Mouse (Mus musculus) cerebellum, adult 18-20 months (tissue): Measurements from ENCODE around the gene Galnt7.
"Not testable (repeated sequence)": the region's sequence is repeated elsewhere in the genome, so short reads cannot be mapped to it uniquely, and the experiment has no call there.

Experiments used
- DNase-seq, 2 experiments: peaks; one replicate each; pipeline ENCODE4 v3.0.0; 2021

Gene Galnt7

DNA sequence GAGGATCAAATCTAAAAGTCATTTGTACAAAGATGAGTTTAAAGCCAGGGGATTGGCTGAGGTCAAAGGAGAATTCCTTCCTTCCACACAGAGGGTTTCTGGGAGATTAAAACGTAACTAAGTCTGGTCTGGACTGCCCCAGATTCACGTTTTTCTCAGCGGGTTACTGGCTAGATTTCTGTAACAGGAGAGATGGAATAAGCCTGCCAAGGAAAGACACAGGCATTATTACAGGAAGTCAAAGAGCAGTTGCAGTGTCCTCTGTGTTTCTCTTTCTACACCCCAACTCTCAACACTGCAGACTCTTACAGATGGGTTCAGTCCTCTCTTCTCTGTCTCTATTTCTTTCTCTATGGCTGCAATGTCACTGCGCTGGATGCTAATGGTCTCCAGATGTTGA is 118.3 kb downstream of the Galnt7 start:
- peak in 1 of 2 experiments; percentile 9 for DNase-seq

DNA sequence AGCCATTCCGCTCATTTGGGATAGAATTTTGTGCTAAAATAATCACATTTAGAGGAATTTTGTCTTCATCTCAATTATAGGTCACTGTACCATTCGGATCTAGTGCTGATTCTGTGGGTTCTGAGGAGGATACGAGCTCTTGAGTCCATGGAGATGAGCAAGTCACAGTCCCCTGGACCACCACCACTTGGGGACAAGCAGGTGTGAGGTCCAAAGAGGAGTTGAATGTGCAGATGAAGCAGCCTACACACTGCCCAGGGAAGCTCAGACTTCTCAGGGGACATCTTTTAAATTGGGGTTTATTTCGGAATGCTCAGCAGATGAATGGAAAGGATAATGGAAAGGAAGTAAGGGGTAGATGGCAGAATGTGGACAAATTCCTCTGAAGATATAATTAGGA is 119.7 kb downstream of the Galnt7 start:
- no peak for DNase-seq

DNA sequence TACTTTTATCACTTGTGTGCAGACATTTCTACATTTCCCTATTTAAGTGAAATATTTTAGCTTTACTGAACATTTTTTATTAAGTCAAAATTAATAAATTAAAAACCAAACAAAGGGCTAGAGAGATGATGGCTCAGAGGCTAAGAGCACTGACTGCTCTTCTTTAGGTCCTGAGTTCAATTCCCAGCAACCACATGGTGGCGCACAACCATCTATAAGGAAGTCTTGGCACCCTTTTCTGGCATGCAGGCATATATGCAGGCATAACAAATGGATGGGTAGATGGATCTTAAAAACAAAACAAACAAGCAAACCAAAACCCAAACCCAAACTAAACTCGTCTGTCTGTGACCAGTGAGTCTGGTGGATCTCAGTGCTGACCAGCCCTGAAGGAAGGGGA is 120.6 kb downstream of the Galnt7 start:
- peak; percentile 48 to 49 for DNase-seq

DNA sequence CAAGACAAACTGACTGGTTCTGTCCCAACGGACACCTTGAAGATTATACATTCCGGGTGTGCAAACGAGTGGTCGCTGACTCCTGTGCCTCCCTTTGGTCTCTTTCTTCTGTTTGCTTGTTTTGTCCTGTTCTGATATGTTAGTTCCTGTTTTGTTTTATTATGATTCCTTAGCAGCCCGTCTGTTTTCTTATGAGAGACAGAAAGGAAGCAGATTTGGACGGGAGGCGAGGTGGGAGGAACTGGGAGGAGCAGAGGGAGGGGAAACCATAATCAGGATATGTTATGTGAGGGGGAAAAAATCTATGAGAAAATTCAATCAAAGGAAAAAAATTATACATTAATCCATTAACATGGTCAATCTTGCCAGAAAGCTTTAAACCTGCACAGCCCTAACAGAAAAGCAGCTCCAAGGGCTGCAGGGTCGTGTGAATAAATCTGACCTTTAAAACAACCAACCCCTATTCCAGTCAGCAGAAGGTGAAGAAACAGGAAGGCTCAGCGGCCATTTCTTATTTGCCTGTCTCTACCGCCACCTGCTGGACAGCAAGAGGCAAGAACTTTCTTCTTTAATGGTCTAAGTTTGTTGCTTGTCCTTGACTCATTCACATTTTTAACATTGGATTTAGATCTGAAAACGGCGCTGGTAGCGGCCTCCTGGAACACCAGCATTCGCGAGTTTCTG is 122.0 kb downstream of the Galnt7 start:
- peak; percentile 81 to 87 for DNase-seq

DNA sequence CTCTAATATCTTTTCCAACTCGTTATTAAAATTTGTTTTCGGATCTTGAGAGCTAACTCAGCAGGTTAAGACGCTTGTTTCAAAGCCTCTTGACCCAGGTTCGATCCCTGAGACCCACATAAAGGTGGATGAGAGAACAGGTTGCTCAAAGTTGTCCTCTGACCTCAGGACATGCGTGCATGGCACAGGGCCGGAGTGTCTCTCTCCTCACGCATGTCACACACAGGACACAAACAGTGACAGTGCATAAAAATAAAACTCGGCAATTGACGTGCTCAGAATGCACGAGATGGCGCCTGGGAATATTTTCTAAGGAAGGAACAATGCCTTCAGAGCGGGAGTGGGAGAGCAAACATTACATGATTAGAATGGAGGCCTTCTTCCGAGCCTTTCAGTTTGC is 122.6 kb downstream of the Galnt7 start:
- DNase-seq = no peak

DNA sequence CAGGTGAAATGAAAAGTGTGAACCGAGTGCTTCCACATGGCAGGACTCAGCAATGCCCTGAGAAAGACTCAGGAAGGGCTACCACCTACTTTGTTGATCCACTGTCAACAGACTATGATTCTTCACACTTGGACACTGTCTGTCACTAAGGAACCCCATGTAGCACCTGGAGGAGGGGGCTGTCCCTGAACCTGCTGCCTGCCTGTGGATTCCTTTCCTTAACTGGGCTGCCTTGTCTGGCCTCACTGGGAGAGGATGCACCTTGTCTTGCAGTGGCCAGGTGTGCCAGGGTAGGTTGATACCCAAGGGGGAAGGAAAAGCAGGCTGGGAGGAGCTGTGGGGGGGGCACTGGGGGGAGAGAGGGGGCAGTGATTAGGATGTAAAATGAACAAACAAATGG is 124.8 kb downstream of the Galnt7 start:
- no peak for DNase-seq

DNA sequence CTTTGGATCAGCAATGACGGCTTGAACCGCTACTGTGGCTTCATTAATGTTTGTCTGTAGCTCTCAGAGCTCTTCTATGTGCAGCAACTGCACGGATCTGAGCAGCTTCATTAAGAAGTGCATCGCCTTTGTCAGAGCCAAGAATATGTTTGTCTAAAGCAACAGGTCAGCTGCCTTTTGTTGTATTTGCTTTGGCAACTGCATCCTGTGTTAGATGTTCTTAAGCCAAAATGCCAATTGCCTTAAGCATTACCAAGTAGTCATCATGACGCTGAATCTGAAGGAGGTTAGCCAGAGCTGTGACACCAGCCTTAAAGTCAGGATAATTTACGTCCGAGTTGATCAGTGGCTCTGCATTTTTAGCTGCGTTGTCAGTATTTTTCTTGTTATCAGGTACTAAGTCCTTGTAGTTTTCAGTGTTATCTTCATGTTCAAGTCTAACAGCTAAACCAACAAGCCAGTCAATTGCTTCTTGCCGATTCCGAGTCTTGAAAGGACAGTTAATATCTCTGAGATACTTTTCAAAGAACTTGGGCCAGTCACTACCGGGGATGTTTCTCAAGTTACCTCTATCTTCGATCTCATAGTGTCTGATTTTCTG is 132.5 kb downstream of the Galnt7 start:
- DNase-seq = no peak

DNA sequence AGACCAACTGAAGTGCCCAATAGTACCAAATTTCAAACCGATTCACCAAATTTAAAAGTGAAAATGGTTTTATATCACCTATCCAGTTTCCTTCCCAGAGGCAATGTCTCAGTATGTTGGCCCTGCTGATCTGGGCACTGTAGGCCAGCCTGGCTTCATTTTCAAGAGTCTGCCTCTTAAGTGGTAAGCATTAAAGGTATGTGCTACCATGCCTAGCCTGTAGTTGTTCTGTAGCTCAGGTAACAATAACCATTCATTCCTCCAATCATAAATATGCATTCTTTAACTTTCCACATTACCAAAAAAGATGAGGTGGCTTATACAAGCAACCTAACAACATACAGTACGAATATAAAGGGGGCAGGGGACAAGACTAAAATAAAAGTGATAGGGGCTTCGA is 135.1 kb downstream of the Galnt7 start:
- DNase-seq = no peak

DNA sequence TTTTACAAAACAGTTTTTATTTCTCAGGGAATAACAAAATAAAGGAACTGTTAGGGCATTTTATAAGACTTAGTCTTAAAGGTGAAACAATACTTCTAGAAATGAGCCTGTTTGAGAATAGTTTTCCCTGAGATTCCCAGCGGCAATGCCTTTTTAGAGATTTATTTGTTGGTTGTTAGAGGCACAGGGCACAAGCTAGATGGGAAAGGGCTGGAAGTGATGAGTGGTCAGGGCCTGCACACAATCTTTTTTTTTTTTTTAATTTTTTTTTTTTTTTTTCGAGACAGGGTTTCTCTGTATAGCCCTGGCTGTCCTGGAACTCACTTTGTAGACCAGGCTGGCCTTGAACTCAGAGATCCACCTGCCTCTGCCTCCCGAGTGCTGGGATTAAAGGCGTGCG is 136.1 kb downstream of the Galnt7 start:
- not testable (repeated sequence) for DNase-seq

DNA sequence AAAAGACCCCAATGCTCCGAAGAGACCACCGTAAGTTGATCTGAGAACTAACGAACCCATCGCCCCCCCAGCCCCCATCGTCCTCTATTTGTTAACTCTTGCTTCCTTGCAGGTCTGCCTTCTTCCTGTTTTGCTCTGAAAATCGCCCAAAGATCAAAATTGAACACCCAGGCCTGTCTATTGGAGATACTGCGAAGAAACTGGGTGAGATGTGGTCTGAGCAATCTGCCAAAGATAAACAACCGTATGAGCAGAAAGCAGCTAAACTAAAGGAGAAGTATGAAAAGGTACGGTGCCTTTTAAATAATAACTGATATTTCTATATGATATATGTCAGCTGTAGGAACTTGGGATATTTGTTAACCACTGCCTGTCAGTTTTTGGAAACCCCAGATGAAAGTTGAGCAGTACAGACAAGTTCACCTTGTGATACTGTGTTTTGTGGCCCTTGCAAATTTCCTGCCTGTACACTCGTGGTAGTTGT is 139.6 kb downstream of the Galnt7 start:
- not testable (repeated sequence) for DNase-seq

DNA sequence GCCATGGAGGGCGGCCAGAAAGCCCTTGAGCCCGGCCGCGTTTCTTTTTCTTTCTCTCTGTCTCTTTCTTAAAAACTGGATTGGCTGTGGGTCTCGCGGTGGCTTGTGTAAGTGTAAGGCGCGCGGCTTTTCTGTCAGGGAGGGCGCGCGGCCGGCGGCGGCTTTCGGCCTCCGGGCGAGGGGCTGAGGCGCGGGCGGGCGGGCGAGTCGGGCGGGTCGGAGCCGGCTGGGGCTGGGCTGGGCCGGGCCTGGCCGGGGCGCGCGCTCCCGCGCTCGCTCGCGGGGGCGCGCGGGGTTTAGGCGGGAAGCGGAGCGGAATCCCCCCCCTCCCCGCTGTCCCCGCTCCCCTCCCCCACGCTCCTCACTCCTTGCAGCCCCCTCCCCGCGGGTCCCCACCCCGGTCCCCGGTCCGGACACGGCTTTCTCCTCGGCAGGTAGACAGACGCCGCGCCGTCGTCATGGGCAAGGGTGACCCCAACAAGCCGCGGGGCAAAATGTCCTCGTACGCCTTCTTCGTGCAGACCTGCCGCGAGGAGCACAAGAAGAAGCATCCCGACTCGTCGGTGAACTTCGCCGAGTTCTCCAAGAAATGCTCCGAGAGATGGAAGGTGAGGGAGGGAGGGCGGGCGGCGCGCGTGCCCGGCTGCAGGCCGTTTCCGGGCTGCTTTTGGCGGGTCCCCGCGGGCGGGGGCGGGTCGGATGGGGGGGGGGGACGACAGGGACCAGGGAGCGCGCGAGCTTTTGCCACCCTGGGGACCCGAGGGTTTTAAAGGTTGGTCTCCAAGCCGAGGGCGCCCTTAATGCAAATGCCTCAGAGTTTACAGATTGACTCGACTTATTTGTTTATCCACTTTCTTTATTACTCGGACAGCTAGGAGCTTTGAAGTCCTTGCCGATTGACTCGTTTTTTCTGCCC is 140.4 kb downstream of the Galnt7 start:
- DNase-seq = peak; percentile 35 to 50

DNA sequence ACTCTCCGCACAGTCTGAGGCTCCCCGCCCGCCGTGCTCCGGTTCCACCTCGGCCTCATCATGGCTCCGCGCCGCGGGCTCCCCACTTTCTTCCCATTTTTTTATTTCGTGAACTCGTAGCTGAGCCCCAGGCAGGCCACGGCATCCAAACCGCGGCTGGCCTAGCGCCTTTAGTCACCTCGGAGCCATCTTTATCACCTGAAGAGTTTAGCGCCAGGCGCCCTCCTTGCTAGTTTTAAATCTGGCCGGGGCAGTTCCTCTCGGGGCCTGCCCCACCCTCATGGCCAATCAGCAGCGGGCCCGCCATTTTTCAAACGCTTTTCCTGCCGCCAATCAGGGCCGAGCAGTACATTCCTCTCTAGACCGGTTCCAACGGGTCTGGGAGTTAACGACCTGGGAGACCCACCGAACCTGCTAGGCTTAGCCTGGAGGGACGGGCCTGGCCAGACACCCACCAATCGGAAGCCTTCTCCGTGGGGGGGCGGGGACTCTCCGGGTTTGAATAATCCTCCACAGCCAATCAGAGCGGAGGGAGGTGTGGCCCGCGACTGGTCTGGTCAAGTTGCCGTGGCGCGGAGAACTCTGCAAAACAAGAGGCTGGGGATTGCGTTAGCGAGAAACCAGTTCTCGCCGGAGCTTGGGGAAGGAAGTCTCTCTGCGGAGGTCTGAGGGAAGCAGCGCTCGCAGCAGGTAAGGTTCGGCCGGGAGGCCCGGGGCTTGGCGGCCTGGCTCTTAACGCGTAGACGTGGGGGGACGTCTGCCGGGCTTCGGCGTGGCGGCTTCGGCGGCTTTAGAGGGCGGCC is 141.3 kb downstream of the Galnt7 start, which contains the start of gene Hmgb2:
Gene Hmgb2, plus strand, starts transcription at position 592 of the 803 bp plus-strand sequence.
- DNase-seq = peak; percentile 99 to 100

DNA sequence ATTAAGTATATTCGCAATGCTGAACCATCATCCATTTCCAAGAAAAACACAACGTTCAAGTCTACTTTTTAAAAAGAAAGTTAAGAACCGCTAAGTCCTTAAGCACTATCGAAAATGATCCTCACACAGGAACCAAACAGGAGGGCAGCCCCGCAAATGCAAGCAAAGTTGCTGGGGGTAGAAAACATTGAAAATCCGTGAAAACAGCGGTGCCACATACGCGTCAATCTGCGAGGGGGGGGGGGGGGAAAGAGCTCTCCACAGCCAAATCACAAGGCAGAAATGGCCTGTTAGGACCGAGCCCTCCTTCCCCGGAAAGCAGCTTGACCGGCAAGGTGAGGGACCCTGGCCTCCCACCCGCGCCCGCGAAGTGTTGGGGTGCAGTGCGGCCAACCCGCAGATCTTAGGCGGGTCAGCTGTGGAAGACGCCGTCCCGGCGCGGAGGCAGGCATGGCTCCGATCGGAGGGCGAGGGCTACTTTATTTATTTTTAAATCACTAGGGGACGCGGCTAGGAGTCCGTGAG is 142.0 kb downstream of the Galnt7 start:
- DNase-seq = no peak

DNA sequence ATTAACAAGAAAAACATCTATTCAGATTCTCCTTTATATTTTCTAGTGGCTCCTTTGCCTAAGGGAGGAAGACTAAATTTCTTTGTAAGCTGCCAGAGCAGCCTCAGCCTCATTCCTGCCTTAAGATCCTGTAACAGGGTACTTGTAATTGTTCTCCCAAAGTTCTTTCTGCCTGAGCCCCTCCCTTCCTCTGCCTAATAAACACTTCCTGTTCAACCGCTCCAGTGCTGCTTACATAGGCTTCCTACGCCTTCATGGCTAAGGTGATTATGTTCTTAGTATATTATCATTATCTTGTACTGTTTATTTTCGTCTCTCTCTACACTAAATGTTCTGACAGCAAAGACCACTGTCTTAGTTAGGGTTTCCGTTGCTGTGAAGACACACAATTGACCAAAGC is 144.2 kb downstream of the Galnt7 start:
- no peak for DNase-seq

DNA sequence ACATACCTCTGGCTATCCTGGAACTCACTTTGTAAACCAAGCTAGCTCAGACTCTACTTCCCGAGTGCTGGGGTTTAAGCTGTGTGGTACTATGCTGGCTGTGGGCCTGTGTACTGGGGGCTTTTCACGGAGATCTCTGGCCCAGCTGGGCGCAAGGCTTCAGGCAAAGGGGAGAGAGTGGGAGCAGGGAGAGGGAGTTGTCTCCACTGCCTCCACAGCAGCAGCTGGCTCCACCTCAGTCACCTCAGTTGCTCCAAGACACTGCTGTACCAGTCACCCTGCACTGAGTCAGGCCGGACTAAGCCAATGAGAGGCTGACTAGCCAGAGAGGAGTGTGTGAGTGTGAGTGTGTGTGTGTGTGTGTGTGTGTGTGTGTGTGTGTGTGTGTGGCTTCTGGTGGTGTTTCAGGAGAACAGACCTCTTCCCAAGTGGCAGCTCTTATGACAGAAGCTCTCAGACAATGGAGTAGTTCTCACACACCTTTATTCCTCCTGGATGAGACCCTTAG is 145.2 kb downstream of the Galnt7 start:
- no peak for DNase-seq

DNA sequence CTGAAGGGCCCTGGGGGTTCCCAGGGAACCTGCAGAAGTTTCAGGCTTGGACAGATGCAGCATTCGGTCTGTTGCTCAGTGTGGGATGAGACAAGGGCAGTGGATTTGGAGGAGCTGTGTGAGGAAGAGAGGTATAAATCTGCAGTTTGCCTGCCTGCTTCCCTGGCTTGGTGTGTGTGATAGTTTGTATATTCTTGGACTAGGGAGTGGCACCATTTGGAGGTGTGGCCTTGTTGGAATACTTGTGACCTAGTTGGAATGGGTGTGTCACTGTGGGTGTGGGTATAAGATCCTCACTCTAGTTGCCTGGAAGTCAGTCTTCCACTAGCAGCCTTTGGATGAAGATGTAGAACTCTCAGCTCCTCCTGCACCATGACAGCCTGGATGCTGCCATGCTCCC is 147.3 kb downstream of the Galnt7 start:
- DNase-seq = not testable (repeated sequence)

DNA sequence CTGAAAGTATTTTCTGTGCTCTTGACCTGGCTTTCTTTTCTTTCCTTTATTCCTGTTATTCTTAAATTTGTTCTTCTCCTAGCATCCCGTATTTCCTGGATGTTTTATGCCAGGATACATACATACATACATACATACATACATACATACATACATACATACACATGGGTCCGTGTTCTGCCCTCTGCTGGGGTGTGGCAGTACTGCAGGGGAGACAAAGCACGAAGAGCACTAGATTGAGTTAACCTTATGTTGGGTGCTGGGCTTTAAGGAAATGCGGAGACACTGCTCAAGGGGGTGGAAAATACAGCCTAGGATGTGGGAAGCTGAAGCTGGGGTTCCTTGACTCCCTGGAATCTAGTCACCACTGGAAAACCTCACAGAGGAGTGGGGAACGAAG is 149.2 kb downstream of the Galnt7 start:
- peak; percentile 64 to 76 for DNase-seq

DNA sequence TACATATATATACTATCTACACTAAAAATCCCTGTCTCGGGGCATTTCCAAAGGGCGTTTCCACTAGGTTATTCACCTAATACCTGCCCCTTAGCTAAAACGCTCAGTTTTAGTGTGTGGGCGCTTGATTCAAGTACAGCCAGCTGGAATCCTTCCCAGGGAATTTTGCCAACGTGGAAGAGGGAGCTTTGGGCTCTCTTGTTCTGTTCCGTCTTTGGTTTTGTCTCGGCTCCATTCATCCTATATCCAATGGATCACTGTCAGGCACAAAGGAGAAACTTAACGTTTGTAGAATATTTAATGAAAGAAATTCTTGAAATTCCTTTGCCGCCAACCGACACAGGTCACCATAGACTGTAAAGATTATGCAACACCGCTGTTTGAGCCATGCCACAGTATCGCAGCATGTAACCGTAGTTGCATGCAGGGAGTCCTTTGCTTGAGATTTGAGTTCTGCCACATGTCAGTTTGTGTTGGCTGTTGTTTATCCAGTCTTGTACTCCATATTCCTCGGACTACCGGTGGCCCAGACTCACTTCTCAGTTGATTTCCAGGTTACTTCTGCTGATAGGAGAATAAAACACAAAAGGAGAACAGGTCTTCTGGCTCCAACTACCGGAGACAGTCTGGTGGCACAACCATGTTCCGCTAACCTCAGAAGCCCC is 153.9 kb downstream of the Galnt7 start:
- DNase-seq = peak; percentile 81 to 86

DNA sequence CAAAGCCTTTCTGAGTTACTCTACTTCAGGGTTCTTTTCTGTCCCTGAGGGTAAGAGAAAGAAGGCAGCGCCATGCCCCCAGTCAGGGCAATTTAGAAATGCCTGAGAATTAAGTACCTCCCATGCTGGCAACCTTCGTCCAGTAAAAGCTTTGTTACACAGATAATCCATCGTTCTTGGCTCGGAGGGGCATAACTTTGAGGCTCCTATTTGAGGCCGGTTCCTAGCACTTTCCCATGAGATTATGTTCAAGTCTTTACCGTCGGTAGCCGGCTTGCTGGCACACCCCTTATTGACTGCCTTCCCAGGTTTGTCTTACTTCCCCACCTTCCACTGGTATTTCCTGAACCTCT is 154.4 kb downstream of the Galnt7 start:
- DNase-seq = no peak

DNA sequence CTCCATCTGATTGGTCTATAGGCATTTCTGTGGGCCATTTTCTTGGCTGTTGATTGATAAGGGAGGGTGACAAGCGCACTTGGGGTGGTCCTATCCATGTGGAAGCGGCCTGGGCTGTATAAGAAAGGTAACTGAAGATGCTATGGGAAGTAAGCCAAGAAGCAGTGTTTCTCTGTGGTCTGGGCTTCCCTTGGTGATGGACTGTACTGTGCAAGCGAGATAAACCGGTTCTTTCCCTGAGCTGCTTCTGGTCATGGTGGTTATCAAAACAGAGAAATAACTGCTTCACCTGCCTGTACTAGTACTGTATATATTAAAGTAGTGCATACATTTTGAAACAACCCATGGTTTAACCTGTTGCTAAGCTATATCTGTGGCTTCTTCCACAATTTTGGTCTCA is 161.0 kb downstream of the Galnt7 start:
- no peak for DNase-seq

DNA sequence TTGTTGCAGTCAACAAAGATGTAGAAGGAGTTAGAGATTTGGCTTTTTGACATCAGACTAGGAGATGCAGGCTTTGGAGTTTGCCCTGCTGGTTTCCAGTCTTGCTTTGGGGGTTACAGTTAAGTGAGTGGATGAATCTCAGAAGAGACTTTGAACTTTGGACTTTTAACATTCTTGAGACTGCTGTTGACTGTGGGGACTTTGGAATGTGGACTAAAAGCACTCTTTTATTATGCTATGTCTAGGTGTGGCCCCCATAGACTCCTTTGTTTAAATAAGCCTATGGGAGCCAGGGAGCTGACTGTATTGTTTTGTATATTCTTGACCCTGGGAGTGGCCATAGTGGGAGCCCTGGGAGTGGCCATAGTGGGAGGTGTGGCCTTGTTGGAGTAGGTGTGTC is 162.9 kb downstream of the Galnt7 start:
- DNase-seq = no peak

DNA sequence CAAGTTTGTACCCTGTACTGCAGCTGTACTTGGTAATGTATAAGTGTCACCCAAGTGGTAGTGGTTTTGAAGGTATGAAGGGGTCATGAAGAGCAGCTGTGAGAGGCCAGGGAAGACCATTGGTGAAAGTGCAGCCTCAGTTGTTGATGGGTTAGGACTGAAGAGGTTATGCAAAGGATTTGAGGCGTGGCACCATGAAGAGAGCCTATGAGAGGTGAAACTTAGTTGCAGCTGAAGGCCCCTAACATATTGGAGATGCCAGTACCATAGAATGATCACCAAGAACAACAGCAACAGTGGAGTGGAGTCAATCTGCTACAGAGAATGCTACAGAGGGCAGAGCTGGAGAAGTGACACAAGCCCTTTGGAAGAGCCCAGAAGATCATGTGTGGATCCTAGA is 163.5 kb downstream of the Galnt7 start:
- DNase-seq = no peak
